Mouse (Mus musculus) MEL (cell line): ENCODE results near the gene Washc4. TPM values are rescaled to one million over a fixed set of nuclear protein-coding genes. Genes with fewer than 3 reads are reported as not detected.
A peak's percentile ranks its signal among the peaks of the same experiment; 100 is the strongest.

ENCODE experiments used
- DNase-seq: peaks from one replicate; pipeline ENCODE4 v3.0.0; 2011; ENCODE audit warnings: low read depth, low spot score
- H3K27ac ChIP-seq: 2 replicates; pipeline ENCODE4 v1.5.1; 2012; ENCODE audit warnings: low read depth, mild to moderate bottlenecking, control low read depth, low read length, moderate library complexity; ENCODE audit not compliant: control insufficient read depth
- H3K27me3 ChIP-seq, 2 experiments: fragments of 150-350 bp in 1 of 2; sonication (generic) in 1 of 2; 2 replicates each; pipeline ENCODE4 v1.6.1; 2012; ENCODE audit warnings: low read length in 2 of 2, mild to moderate bottlenecking in 2 of 2, improper control_type of control experiment in 1 of 2, moderate library complexity in 1 of 2; ENCODE audit not compliant: insufficient read depth in 2 of 2, control insufficient read depth in 1 of 2
- H3K36me3 ChIP-seq, 2 experiments: 2 replicates each; pipeline ENCODE4 v1.6.1; 2012 to 2014; ENCODE audit warnings: low read length in 2 of 2, improper control_type of control experiment in 1 of 2, inconsistent platforms in 1 of 2, mild to moderate bottlenecking in 1 of 2; ENCODE audit not compliant: insufficient read depth in 2 of 2, control insufficient read depth in 1 of 2
- H3K4me1 ChIP-seq, 2 experiments: fragments of 150-350 bp in 1 of 2; sonication (generic) in 1 of 2; 2 replicates each; pipeline ENCODE4 v1.6.1; 2012; ENCODE audit warnings: low read length in 2 of 2, improper control_type of control experiment in 1 of 2, mild to moderate bottlenecking in 1 of 2; ENCODE audit not compliant: insufficient read depth in 2 of 2, control insufficient read depth in 1 of 2
- H3K4me3 ChIP-seq, 2 experiments: fragments of 150-350 bp in 1 of 2; sonication (generic) in 1 of 2; 2 replicates each; pipeline ENCODE4 v1.5.1; 2012; ENCODE audit warnings: low read depth in 2 of 2, low read length in 2 of 2, mild to moderate bottlenecking in 2 of 2, moderate library complexity in 2 of 2, control low read depth in 1 of 2, improper control_type of control experiment in 1 of 2; ENCODE audit not compliant: control insufficient read depth in 1 of 2, insufficient read depth in 1 of 2
- H3K79me2 ChIP-seq: 2 replicates; pipeline ENCODE4 v1.6.1; 2012; ENCODE audit warnings: mild to moderate bottlenecking, low read length, moderate library complexity; ENCODE audit not compliant: control insufficient read depth, poor library complexity, insufficient read depth
- H3K9ac ChIP-seq: 2 replicates; pipeline ENCODE4 v1.6.1; 2012; ENCODE audit warnings: low read depth, mild to moderate bottlenecking, control low read depth, low read length, moderate library complexity; ENCODE audit not compliant: control insufficient read depth, poor library complexity, severe bottlenecking
- H3K9me3 ChIP-seq: fragments of 150-350 bp; sonication (generic); replicated peaks from 2 replicates; pipeline ENCODE4 v1.6.1; 2012; ENCODE audit warnings: mild to moderate bottlenecking, low read length, improper control_type of control experiment, moderate library complexity; ENCODE audit not compliant: insufficient read depth
- BHLHE40 ChIP-seq: IDR thresholded peaks from 2 replicates; pipeline ENCODE4 v1.6.1; 2012; ENCODE audit warnings: low read depth, mild to moderate bottlenecking, inconsistent platforms, low read length, improper control_type of control experiment, borderline replicate concordance
- CHD1 ChIP-seq: IDR thresholded peaks from 2 replicates; pipeline ENCODE4 v1.6.1; 2012; ENCODE audit warnings: low read depth, mild to moderate bottlenecking, inconsistent platforms, low read length, improper control_type of control experiment
- CHD2 ChIP-seq: IDR thresholded peaks from 2 replicates; pipeline ENCODE4 v1.6.1; 2011; ENCODE audit warnings: low read length, improper control_type of control experiment
- CTCF ChIP-seq, 3 experiments: IDR thresholded peaks in 2 of 3; conservative IDR thresholded peaks in 1 of 3; 2 replicates each; pipeline ENCODE4 v1.5.1; 2011 to 2012; ENCODE audit warnings: low read length in 3 of 3, low read depth in 2 of 3, mild to moderate bottlenecking in 2 of 3, improper control_type of control experiment in 1 of 3, inconsistent platforms in 1 of 3, mixed read lengths in 1 of 3, moderate library complexity in 1 of 3; ENCODE audit not compliant: control insufficient read depth in 1 of 3, insufficient read depth in 1 of 3, poor library complexity in 1 of 3, severe bottlenecking in 1 of 3
- E2F4 ChIP-seq: IDR thresholded peaks from 2 replicates; pipeline ENCODE4 v1.6.1; 2011; ENCODE audit warnings: low read depth, low read length, improper control_type of control experiment, borderline replicate concordance
- ELF1 ChIP-seq: IDR thresholded peaks from 2 replicates; pipeline ENCODE4 v1.6.1; 2014; ENCODE audit warnings: low read depth, mild to moderate bottlenecking, inconsistent platforms, low read length, improper control_type of control experiment, moderate library complexity
- EP300 ChIP-seq, 2 experiments: IDR thresholded peaks; 2 replicates each; pipeline ENCODE4 v1.6.1; 2011; ENCODE audit warnings: improper control_type of control experiment in 2 of 2, low read length in 2 of 2, low read depth in 1 of 2, mild to moderate bottlenecking in 1 of 2
- ETS1 ChIP-seq: IDR thresholded peaks from 2 replicates; pipeline ENCODE4 v1.6.1; 2012; ENCODE audit warnings: low read depth, mild to moderate bottlenecking, inconsistent platforms, low read length, improper control_type of control experiment, moderate library complexity
- GABPA ChIP-seq: IDR thresholded peaks from 2 replicates; pipeline ENCODE4 v1.6.1; 2012; ENCODE audit warnings: low read depth, mild to moderate bottlenecking, inconsistent platforms, low read length, improper control_type of control experiment, moderate library complexity
- GATA1 ChIP-seq: IDR thresholded peaks from 2 replicates; pipeline ENCODE4 v1.6.1; 2011; ENCODE audit warnings: low read depth, low read length, improper control_type of control experiment
- JUND ChIP-seq: IDR thresholded peaks from 2 replicates; pipeline ENCODE4 v1.6.1; 2011; ENCODE audit warnings: low read depth, mild to moderate bottlenecking, improper control_type of control experiment, low read length
- KAT2A ChIP-seq: conservative IDR thresholded peaks from 2 replicates; pipeline ENCODE4 v1.6.1; 2012; ENCODE audit warnings: low read depth, low read length, improper control_type of control experiment, inconsistent platforms
- MAFK ChIP-seq: IDR thresholded peaks from 2 replicates; pipeline ENCODE4 v1.6.1; 2011; ENCODE audit warnings: low read depth, mild to moderate bottlenecking, low read length, improper control_type of control experiment, borderline replicate concordance
- MAX ChIP-seq: IDR thresholded peaks from 2 replicates; pipeline ENCODE4 v1.6.1; 2011; ENCODE audit warnings: low read length, improper control_type of control experiment
- MAZ ChIP-seq: IDR thresholded peaks from 2 replicates; pipeline ENCODE4 v1.6.1; 2012; ENCODE audit warnings: low read depth, mild to moderate bottlenecking, inconsistent platforms, low read length, improper control_type of control experiment
- MEF2A ChIP-seq: IDR thresholded peaks from 2 replicates; pipeline ENCODE4 v1.6.1; 2014; ENCODE audit warnings: low read depth, mild to moderate bottlenecking, inconsistent platforms, low read length, improper control_type of control experiment; ENCODE audit not compliant: poor library complexity, insufficient replicate concordance, severe bottlenecking; ENCODE audit errors: extremely low read depth
- MYB ChIP-seq: IDR thresholded peaks from 2 replicates; pipeline ENCODE4 v1.6.1; 2011; ENCODE audit warnings: mild to moderate bottlenecking, low read depth, low read length, improper control_type of control experiment
- MYC ChIP-seq: IDR thresholded peaks from 2 replicates; pipeline ENCODE4 v1.6.1; 2011; ENCODE audit warnings: low read depth, mild to moderate bottlenecking, low read length, improper control_type of control experiment, moderate library complexity
- NELFE ChIP-seq: IDR thresholded peaks from 2 replicates; pipeline ENCODE4 v1.6.1; 2011; ENCODE audit warnings: low read depth, low read length, improper control_type of control experiment
- NRF1 ChIP-seq: IDR thresholded peaks from 2 replicates; pipeline ENCODE4 v1.6.1; 2014; ENCODE audit warnings: low read depth, mild to moderate bottlenecking, inconsistent platforms, low read length, improper control_type of control experiment, moderate library complexity; ENCODE audit not compliant: poor library complexity, insufficient read depth, severe bottlenecking
- POLR2A ChIP-seq, 2 experiments: IDR thresholded peaks; 2 replicates each; pipeline ENCODE4 v1.6.1; 2011 to 2012; ENCODE audit warnings: low read length in 2 of 2, mild to moderate bottlenecking in 2 of 2, control low read depth in 1 of 2, improper control_type of control experiment in 1 of 2, low read depth in 1 of 2, moderate library complexity in 1 of 2; ENCODE audit not compliant: control insufficient read depth in 1 of 2, insufficient read depth in 1 of 2, poor library complexity in 1 of 2
- POLR2AphosphoS5 ChIP-seq: IDR thresholded peaks from 2 replicates; pipeline ENCODE4 v1.6.1; 2012; ENCODE audit warnings: low read depth, borderline replicate concordance, mild to moderate bottlenecking, inconsistent platforms, low read length, moderate library complexity, mixed read lengths
- RAD21 ChIP-seq: IDR thresholded peaks from 2 replicates; pipeline ENCODE4 v1.6.1; 2011; ENCODE audit warnings: mild to moderate bottlenecking, low read depth, low read length, improper control_type of control experiment
- RCOR1 ChIP-seq: IDR thresholded peaks from 2 replicates; pipeline ENCODE4 v1.6.1; 2012; ENCODE audit warnings: low read depth, mild to moderate bottlenecking, inconsistent platforms, low read length, improper control_type of control experiment
- SIN3A ChIP-seq: IDR thresholded peaks from 2 replicates; pipeline ENCODE4 v1.6.1; 2012; ENCODE audit warnings: low read length, improper control_type of control experiment, inconsistent platforms
- SMC3 ChIP-seq: IDR thresholded peaks from 2 replicates; pipeline ENCODE4 v1.6.1; 2011; ENCODE audit warnings: low read depth, low read length, improper control_type of control experiment
- TAL1 ChIP-seq: IDR thresholded peaks from 2 replicates; pipeline ENCODE4 v1.6.1; 2012; ENCODE audit warnings: mild to moderate bottlenecking, inconsistent platforms, low read length, moderate library complexity, mixed read lengths
- TCF12 ChIP-seq: IDR thresholded peaks from 2 replicates; pipeline ENCODE4 v1.6.1; 2014; ENCODE audit warnings: low read depth, mild to moderate bottlenecking, inconsistent platforms, low read length, improper control_type of control experiment, moderate library complexity
- UBTF ChIP-seq: IDR thresholded peaks from 2 replicates; pipeline ENCODE4 v1.6.1; 2012; ENCODE audit warnings: low read depth, mild to moderate bottlenecking, inconsistent platforms, low read length, improper control_type of control experiment, moderate library complexity, borderline replicate concordance; ENCODE audit not compliant: insufficient read depth
- USF1 ChIP-seq: IDR thresholded peaks from 2 replicates; pipeline ENCODE4 v1.6.1; 2014; ENCODE audit warnings: low read depth, mild to moderate bottlenecking, inconsistent platforms, low read length, improper control_type of control experiment, moderate library complexity
- USF2 ChIP-seq, 2 experiments: IDR thresholded peaks; 2 replicates each; pipeline ENCODE4 v1.6.1; 2011 to 2012; ENCODE audit warnings: improper control_type of control experiment in 2 of 2, low read length in 2 of 2, borderline replicate concordance in 1 of 2, inconsistent platforms in 1 of 2, low read depth in 1 of 2, mild to moderate bottlenecking in 1 of 2; ENCODE audit not compliant: insufficient read depth in 1 of 2
- ZC3H11A ChIP-seq: IDR thresholded peaks from 2 replicates; pipeline ENCODE4 v1.6.1; 2012; ENCODE audit warnings: low read depth, mild to moderate bottlenecking, inconsistent platforms, low read length, improper control_type of control experiment
- ZKSCAN1 ChIP-seq: IDR thresholded peaks from 2 replicates; pipeline ENCODE4 v1.6.1; 2012; ENCODE audit warnings: low read depth, mild to moderate bottlenecking, inconsistent platforms, low read length, improper control_type of control experiment, moderate library complexity
- ZMIZ1 ChIP-seq: IDR thresholded peaks from 2 replicates; pipeline ENCODE4 v1.6.1; 2012; ENCODE audit warnings: low read depth, mild to moderate bottlenecking, inconsistent platforms, low read length, improper control_type of control experiment, moderate library complexity
- ZNF384 ChIP-seq: IDR thresholded peaks from 2 replicates; pipeline ENCODE4 v1.6.1; 2012; ENCODE audit warnings: low read depth, mild to moderate bottlenecking, inconsistent platforms, low read length, improper control_type of control experiment
- polyA plus RNA-seq, 2 experiments: library from polyadenylated mRNA; stranded (reverse) in 1 of 2; unstranded in 1 of 2; fragments of >175 nt in 1 of 2; fragments of >200 nt in 1 of 2; gene quantifications; 2 replicates each; pipeline versions ENCODE4 v1.2.1 to v1.2.4; 2012; ENCODE audit warnings: low replicate concordance in 2 of 2, low read depth in 1 of 2; ENCODE audit not compliant: insufficient read length in 2 of 2, insufficient read depth in 1 of 2, missing spikeins in 1 of 2
- total RNA-seq: library from RNA; depleted of rRNA; stranded (reverse); fragments of 300-350 nt; gene quantifications from 2 replicates; pipeline ENCODE4 v1.2.3, GENCODE M21; 2012

Gene Washc4
- total and polyA plus RNA-seq, 3 experiments = 13.6 to 16.2 TPM; not detected in 1

DNA sequence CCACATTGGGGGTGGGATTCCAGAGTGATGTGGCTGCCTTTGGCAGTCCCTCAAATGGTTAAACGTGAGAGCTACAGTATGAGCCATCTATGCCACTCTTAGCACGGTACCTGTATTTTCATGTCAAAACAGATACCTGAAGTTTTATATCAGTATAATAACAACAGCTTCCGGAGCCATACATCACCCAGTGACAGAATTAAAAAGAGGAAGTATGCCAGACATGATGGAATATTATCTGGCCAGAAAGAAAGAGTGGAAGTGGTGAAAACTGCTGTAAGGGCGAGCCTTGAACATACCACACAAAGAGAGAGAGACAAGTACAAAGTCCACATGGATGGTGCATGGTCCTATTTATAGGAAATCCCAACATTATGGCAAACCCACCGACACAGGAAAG, 32.2 kb upstream of the Washc4 start:
- Histone ChIP-seq H3K9ac (no peak overlapping the region), H3K79me2 (no peaks in the 10 kb centered on the region), H3K4me3 (no peak overlapping the region), H3K27ac (peak overlapping the region; percentile 30; the same call in 1 of the 2 replicates), H3K36me3 (peaks cover 0 to 6% of the 10 kb centered on the region in 2 experiments; a peak in 2 of 4 replicates), H3K27me3 (no peaks in the 10 kb centered on the region), H3K4me1 (0 out of 4 replicates have a peak, but pooled peaks cover 0 to 5% of the 10 kb centered on the region in 2 experiments), H3K9me3 (no peaks in the 10 kb centered on the region)
- DNase-seq = peak; percentile 73
- TF ChIP-seq USF1 (no peak), NRF1 (no peak), EP300 (IDR thresholded peaks at IDR 0.05; ENCODE audit: low read depth in 1 of 2, low read length in 2 of 2) (peak; percentile 66 to 72), POLR2AphosphoS5 (no peak), MEF2A (no peak), GATA1 (peak; percentile 70), KAT2A (no peak), USF2 (IDR thresholded peaks at IDR 0.05; ENCODE audit: borderline replicate concordance in 1 of 2, insufficient read depth in 1 of 2, low read depth in 1 of 2, low read length in 2 of 2) (no peak), MYC (no peak), E2F4 (no peak), ZNF384 (no peak), ETS1 (peak; percentile 63; the same call in 1 of the 2 replicates), MAX (no peak), TAL1 (peak; percentile 35; the same call in 1 of the 2 replicates), MYB (no peak), UBTF (no peak), CTCF (IDR thresholded peaks at IDR 0.05 in 2 of 3, conservative IDR thresholded peaks at IDR 0.05 in 1 of 3; ENCODE audit: control insufficient read depth in 1 of 3, insufficient read depth in 1 of 3, low read depth in 2 of 3, low read length in 3 of 3, poor library complexity in 1 of 3, severe bottlenecking in 1 of 3) (no peak), ZC3H11A (no peak), ZKSCAN1 (no peak), SIN3A (no peak), BHLHE40 (no peak), ZMIZ1 (no peak), RCOR1 (0 out of 2 replicates have a peak, but pooled peaks have one; percentile 30), ELF1 (no peak), CHD2 (no peak), TCF12 (peak; percentile 56; the same call in 1 of the 2 replicates), RAD21 (no peak), NELFE (no peak), MAZ (no peak), CHD1 (no peak), SMC3 (no peak), MAFK (no peak), JUND (no peak), GABPA (no peak), POLR2A (IDR thresholded peaks at IDR 0.05; ENCODE audit: control insufficient read depth in 1 of 2, insufficient read depth in 1 of 2, low read depth in 1 of 2, low read length in 2 of 2, poor library complexity in 1 of 2) (no peak)
